Mouse (Mus musculus): ENCODE data around the gene Fgfr1op. TPM values are rescaled to one million over a fixed set of nuclear protein-coding genes. Genes with fewer than 3 reads are reported as not detected.
"Not testable (repeated sequence)": the region's sequence is repeated elsewhere in the genome, so short reads cannot be mapped to it uniquely, and the experiment has no call there.

Gene Fgfr1op
- polyA plus RNA-seq, 1 experiment from 2014 or later: 32.3 TPM

DNA sequence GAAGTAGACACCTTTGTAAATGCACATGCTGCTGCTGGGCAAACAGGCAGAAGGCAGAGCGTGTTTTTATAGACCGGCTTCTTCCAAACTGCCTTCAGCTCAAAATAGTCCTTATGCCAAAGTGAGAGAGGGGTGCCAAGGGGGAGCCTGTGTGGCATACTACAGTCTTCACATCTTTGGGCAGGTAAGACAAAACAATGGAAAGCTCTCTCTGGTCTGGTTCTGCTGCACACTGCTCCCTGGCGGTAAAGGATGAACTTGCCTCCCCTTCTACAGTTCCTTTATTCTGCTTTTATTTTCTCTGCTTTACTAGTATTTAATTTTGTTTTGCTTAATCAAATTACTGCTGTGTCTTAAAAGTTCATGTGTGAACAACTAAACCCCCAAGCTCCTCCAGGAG lies 4.3 kb upstream of the Fgfr1op start:
- not testable (repeated sequence) for H3K36me3 ChIP-seq (ENCODE audit: control insufficient read depth, insufficient read depth, low read length); ATAC-seq (replicated peaks; ENCODE audit: low FRiP score); H3K9ac ChIP-seq (ENCODE audit: low read depth, low read length); H3K4me3 ChIP-seq (ENCODE audit: low read depth, low read length); H3K4me1 ChIP-seq (replicated peaks; ENCODE audit: control insufficient read depth, insufficient read depth, low read length); DNase-seq (ENCODE audit: low spot score); H3K4me2 ChIP-seq; H3K27me3 ChIP-seq (replicated peaks; ENCODE audit: control insufficient read depth, insufficient read depth, low read length); H3K9me3 ChIP-seq (ENCODE audit: control insufficient read depth, low read length); H3K27ac ChIP-seq (ENCODE audit: low read depth, low read length)
- 54% methylated on average over 3 of the region's 3 CpGs for WGBS

GRCm38 (mm10) chr17:8165608-8165945 lies 276 bp downstream of the Fgfr1op start:
- Histone ChIP-seq H3K4me3 (ENCODE audit: low read depth, low read length) (peak overlapping the region; percentile 57), H3K4me2 (peak overlapping the region; percentile 51; the same call in 1 of the 2 replicates), H3K9ac (ENCODE audit: low read depth, low read length) (peak overlapping the region; percentile 66)
- under 1% methylated on average over 39 of the region's 42 CpGs for WGBS
- DNase-seq (ENCODE audit: low spot score) (peak; percentile 51), ATAC-seq (replicated peaks; ENCODE audit: low FRiP score) (peak; percentile 42)
- not testable (repeated sequence) for H3K36me3 ChIP-seq (ENCODE audit: control insufficient read depth, insufficient read depth, low read length); H3K27me3 ChIP-seq (replicated peaks; ENCODE audit: control insufficient read depth, insufficient read depth, low read length); H3K9me3 ChIP-seq (ENCODE audit: control insufficient read depth, low read length); H3K27ac ChIP-seq (ENCODE audit: low read depth, low read length); H3K4me1 ChIP-seq (replicated peaks; ENCODE audit: control insufficient read depth, insufficient read depth, low read length)

- Histone ChIP-seq H3K4me2 (peak overlapping the region; percentile 51), H3K4me3 (ENCODE audit: low read depth, low read length) (peak overlapping the region; percentile 57), H3K9ac (ENCODE audit: low read depth, low read length) (peak overlapping the region; percentile 66; the same call in 1 of the 2 replicates)
- H3K36me3 ChIP-seq (ENCODE audit: control insufficient read depth, insufficient read depth, low read length); H3K27ac ChIP-seq (ENCODE audit: low read depth, low read length); H3K4me1 ChIP-seq (replicated peaks; ENCODE audit: control insufficient read depth, insufficient read depth, low read length); ATAC-seq (replicated peaks; ENCODE audit: low FRiP score); DNase-seq (ENCODE audit: low spot score); H3K9me3 ChIP-seq (ENCODE audit: control insufficient read depth, low read length); H3K27me3 ChIP-seq (replicated peaks; ENCODE audit: control insufficient read depth, insufficient read depth, low read length): not testable (repeated sequence)
- under 1% methylated on average over 10 of the region's 11 CpGs for WGBS
Measured at GRCm38 (mm10) chr17:8165977-8166376, 676 bp downstream of the Fgfr1op start.

DNA sequence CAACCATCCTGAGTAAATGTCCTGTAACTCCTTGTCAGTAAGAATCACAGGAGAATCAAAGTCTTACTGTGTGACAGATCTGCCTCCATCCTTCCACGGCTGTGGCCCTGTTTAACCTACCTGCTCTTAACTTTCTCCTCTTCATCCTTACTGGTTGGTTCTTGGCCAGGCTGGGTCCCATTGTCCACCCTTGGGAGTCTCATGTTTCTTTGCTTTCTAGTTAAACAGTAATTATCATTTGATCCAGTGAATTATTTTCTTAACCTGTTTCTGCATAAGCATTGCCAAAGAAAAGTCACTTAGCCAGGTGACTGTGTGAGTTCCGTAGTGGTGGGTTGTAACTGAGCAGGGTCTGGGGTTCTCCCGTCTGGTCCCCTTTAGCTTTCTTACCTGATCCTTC lies 1.2 kb downstream of the Fgfr1op start:
- H3K36me3 ChIP-seq (ENCODE audit: control insufficient read depth, insufficient read depth, low read length); DNase-seq (ENCODE audit: low spot score); H3K4me1 ChIP-seq (replicated peaks; ENCODE audit: control insufficient read depth, insufficient read depth, low read length); H3K9ac ChIP-seq (ENCODE audit: low read depth, low read length); H3K9me3 ChIP-seq (ENCODE audit: control insufficient read depth, low read length); H3K27ac ChIP-seq (ENCODE audit: low read depth, low read length); ATAC-seq (replicated peaks; ENCODE audit: low FRiP score); H3K27me3 ChIP-seq (replicated peaks; ENCODE audit: control insufficient read depth, insufficient read depth, low read length): not testable (repeated sequence)
- Histone ChIP-seq H3K4me3 (ENCODE audit: low read depth, low read length) (peak overlapping the region; percentile 57), H3K4me2 (peak overlapping the region; percentile 51)
- 65% methylated on average over 2 of the region's 3 CpGs for WGBS

DNA sequence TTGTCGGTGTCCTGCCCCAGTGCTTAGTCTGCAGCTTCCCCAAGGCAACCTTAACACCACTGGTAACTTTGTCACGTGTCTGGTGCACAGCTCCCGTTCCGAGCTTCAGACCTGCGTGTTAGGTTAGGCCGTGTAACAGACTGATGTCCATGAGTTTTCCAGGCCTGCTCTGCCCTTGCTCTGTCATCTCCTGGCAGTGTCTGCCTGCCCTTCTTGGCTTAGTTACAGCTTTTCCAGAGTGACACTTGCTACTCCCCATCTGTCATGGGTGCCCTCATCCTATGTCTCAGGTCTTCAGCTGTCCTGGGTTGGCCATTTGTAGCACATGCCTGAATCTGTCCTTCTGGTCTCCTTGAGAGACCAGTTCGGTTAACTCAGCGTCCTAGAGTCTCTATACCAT lies 2.1 kb downstream of the Fgfr1op start:
- peaks cover 13% of the 10 kb centered on the region for H3K36me3 ChIP-seq (ENCODE audit: control insufficient read depth, insufficient read depth, low read length)
- 92% methylated on average over 6 of the region's 8 CpGs for WGBS
- H3K9ac ChIP-seq (ENCODE audit: low read depth, low read length); H3K4me2 ChIP-seq; ATAC-seq (replicated peaks; ENCODE audit: low FRiP score); H3K9me3 ChIP-seq (ENCODE audit: control insufficient read depth, low read length); H3K27ac ChIP-seq (ENCODE audit: low read depth, low read length); H3K4me1 ChIP-seq (replicated peaks; ENCODE audit: control insufficient read depth, insufficient read depth, low read length); H3K27me3 ChIP-seq (replicated peaks; ENCODE audit: control insufficient read depth, insufficient read depth, low read length); H3K4me3 ChIP-seq (ENCODE audit: low read depth, low read length); DNase-seq (ENCODE audit: low spot score): not testable (repeated sequence)

DNA sequence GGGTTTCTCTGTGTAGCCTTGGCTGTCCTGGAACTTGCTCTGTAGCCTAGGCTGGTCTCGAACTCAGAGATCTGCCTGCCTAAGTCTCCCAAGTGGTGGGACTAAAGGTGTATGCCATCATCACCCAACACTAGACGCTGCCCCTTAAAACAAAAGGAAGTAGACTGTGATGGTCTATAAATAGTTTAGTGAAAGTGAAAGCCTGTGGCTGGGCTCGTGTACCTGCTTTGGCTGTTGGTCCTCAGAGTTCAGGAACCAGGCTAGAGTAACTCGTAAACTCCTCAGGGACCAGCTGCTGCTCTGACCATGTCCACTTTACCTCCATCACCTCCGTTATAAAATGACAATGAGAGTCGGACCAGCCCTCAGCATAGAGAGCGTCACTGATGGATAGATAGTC lies 5.0 kb downstream of the Fgfr1op start:
- Histone ChIP-seq H3K4me2 (no peak overlapping the region), H3K27me3 (replicated peaks; ENCODE audit: control insufficient read depth, insufficient read depth, low read length) (no peaks in the 10 kb centered on the region), H3K4me1 (replicated peaks; ENCODE audit: control insufficient read depth, insufficient read depth, low read length) (no peaks in the 10 kb centered on the region), H3K27ac (ENCODE audit: low read depth, low read length) (no peak overlapping the region), H3K9ac (ENCODE audit: low read depth, low read length) (no peak overlapping the region), H3K4me3 (ENCODE audit: low read depth, low read length) (no peak overlapping the region), H3K36me3 (ENCODE audit: control insufficient read depth, insufficient read depth, low read length) (peaks cover 21% of the 10 kb centered on the region), H3K9me3 (ENCODE audit: control insufficient read depth, low read length) (no peaks in the 10 kb centered on the region)
- ATAC-seq (replicated peaks; ENCODE audit: low FRiP score) (no peak), DNase-seq (ENCODE audit: low spot score) (no peak)
- WGBS: 81% methylated on average over 7 of the region's 7 CpGs

DNA sequence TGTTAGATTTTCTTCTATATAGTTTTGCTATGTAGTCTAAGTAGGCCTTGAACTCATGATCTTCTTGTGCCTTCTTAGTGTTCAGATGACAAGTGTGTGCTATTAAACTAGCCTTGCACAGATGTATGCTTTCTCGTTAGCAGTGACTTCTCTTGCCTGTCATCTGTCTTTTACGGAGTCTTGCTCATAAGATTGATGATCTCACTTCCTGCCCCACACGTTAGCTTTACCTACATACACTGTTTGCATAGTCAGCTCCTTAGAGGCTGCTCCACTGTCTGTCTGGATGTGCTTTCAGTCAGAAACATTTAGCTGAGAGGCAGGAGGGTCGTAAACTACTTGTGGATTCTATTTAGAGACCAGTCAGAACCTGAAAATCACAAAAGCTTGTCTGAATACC lies 5.8 kb downstream of the Fgfr1op start:
- DNase-seq (ENCODE audit: low spot score) (no peak), ATAC-seq (replicated peaks; ENCODE audit: low FRiP score) (no peak)
- 60% methylated on average over 4 of the region's 4 CpGs for WGBS
- Histone ChIP-seq H3K4me1 (replicated peaks; ENCODE audit: control insufficient read depth, insufficient read depth, low read length) (no peaks in the 10 kb centered on the region), H3K9me3 (ENCODE audit: control insufficient read depth, low read length) (no peaks in the 10 kb centered on the region), H3K4me3 (ENCODE audit: low read depth, low read length) (no peak overlapping the region), H3K9ac (ENCODE audit: low read depth, low read length) (no peak overlapping the region), H3K4me2 (no peak overlapping the region), H3K27ac (ENCODE audit: low read depth, low read length) (no peak overlapping the region), H3K36me3 (ENCODE audit: control insufficient read depth, insufficient read depth, low read length) (peaks cover 28% of the 10 kb centered on the region), H3K27me3 (replicated peaks; ENCODE audit: control insufficient read depth, insufficient read depth, low read length) (no peaks in the 10 kb centered on the region)

- Histone ChIP-seq H3K4me1 (replicated peaks; ENCODE audit: control insufficient read depth, insufficient read depth, low read length) (no peaks in the 10 kb centered on the region), H3K9ac (ENCODE audit: low read depth, low read length) (no peak overlapping the region), H3K27me3 (replicated peaks; ENCODE audit: control insufficient read depth, insufficient read depth, low read length) (no peaks in the 10 kb centered on the region), H3K36me3 (ENCODE audit: control insufficient read depth, insufficient read depth, low read length) (peaks cover 25% of the 10 kb centered on the region), H3K4me2 (no peak overlapping the region), H3K4me3 (ENCODE audit: low read depth, low read length) (no peak overlapping the region), H3K27ac (ENCODE audit: low read depth, low read length) (no peak overlapping the region), H3K9me3 (ENCODE audit: control insufficient read depth, low read length) (no peaks in the 10 kb centered on the region)
- DNase-seq (ENCODE audit: low spot score): no peak
- 96% methylated on average over 5 of the region's 5 CpGs for WGBS
- no peak for ATAC-seq (replicated peaks; ENCODE audit: low FRiP score)
Measured at GRCm38 (mm10) chr17:8177090-8177489, 11.8 kb downstream of the Fgfr1op start.

GRCm38 (mm10) chr17:8183815-8184214 lies 18.5 kb downstream of the Fgfr1op start:
- no peaks in the 10 kb centered on the region for H3K9me3 ChIP-seq (ENCODE audit: control insufficient read depth, low read length)
- DNase-seq (ENCODE audit: low spot score) (no peak), ATAC-seq (replicated peaks; ENCODE audit: low FRiP score) (no peak)
- no peak overlapping the region for H3K4me3 ChIP-seq (ENCODE audit: low read depth, low read length)
- H3K4me1 ChIP-seq (replicated peaks; ENCODE audit: control insufficient read depth, insufficient read depth, low read length): no peaks in the 10 kb centered on the region
- no peak overlapping the region for H3K9ac ChIP-seq (ENCODE audit: low read depth, low read length)
- no peak overlapping the region for H3K4me2 ChIP-seq
- H3K27me3 ChIP-seq (replicated peaks; ENCODE audit: control insufficient read depth, insufficient read depth, low read length): no peaks in the 10 kb centered on the region
- peaks cover 22% of the 10 kb centered on the region for H3K36me3 ChIP-seq (ENCODE audit: control insufficient read depth, insufficient read depth, low read length)
- 88% methylated on average over 5 of the region's 5 CpGs for WGBS
- H3K27ac ChIP-seq (ENCODE audit: low read depth, low read length): no peak overlapping the region
